Mouse (Mus musculus) embryonic facial prominence, embryonic 12.5 days (tissue): ENCODE data around the gene Klf4. TPM values are rescaled to one million over a fixed set of nuclear protein-coding genes. Genes with fewer than 3 reads are reported as not detected.
A peak's percentile ranks its signal among the peaks of the same experiment; 100 is the strongest.

Experiments used
- ATAC-seq: fragments of 200-750 bp; cut with Nextera tagmentation; 2 replicates; pipeline ENCODE4 v1.8.0; 2017; ENCODE audit not compliant: insufficient number of reproducible peaks, insufficient read depth, low FRiP score, low TSS enrichment
- H3K27ac ChIP-seq: fragments of 300-500 bp; sonication (generic); 2 replicates; pipeline ENCODE4 v1.5.1; 2016; ENCODE audit warnings: mild to moderate bottlenecking
- H3K27me3 ChIP-seq: fragments of 300-500 bp; sonication (generic); 2 replicates; pipeline ENCODE4 v1.6.1; 2016; ENCODE audit warnings: mild to moderate bottlenecking, moderate library complexity
- H3K36me3 ChIP-seq: fragments of 300-500 bp; sonication (generic); 2 replicates; pipeline ENCODE4 v1.6.1; 2016; ENCODE audit warnings: mild to moderate bottlenecking
- H3K4me1 ChIP-seq: fragments of 300-500 bp; sonication (generic); 2 replicates; pipeline ENCODE4 v1.6.1; 2016
- H3K4me2 ChIP-seq: fragments of 300-500 bp; sonication (generic); replicated peaks from 2 replicates; pipeline ENCODE4 v1.6.1; 2016; ENCODE audit warnings: mild to moderate bottlenecking, moderate library complexity
- H3K4me3 ChIP-seq: fragments of 300-500 bp; sonication (generic); 2 replicates; pipeline ENCODE4 v1.5.1; 2016; ENCODE audit warnings: mild to moderate bottlenecking
- H3K9ac ChIP-seq: fragments of 300-500 bp; sonication (generic); 2 replicates; pipeline ENCODE4 v1.6.1; 2016; ENCODE audit warnings: mild to moderate bottlenecking, moderate library complexity
- H3K9me3 ChIP-seq: fragments of 300-500 bp; sonication (generic); 2 replicates; pipeline ENCODE4 v1.6.1; 2016; ENCODE audit warnings: mild to moderate bottlenecking, moderate library complexity
- WGBS: fragments of 180-500 bp; shearing (Covaris S2); methylation state at CpG from one replicate; pipeline ENCODE4 v1.1.7; 2016; 5-methylcytosine and 5-hydroxymethylcytosine counted together
- polyA plus RNA-seq: library from polyadenylated mRNA; unstranded; fragments of >200 nt; fragmentation: Nextera tagmentation; extraction: Ambion mirVana; gene quantifications from 2 replicates; pipeline ENCODE4 v1.2.1, GENCODE M21; 2016

Klf4 gene
- polyA plus RNA-seq, 1 experiment from 2014 or later = 17.7 TPM

GRCm38 (mm10) chr4:55523921-55524320 is 8.3 kb downstream of the Klf4 start:
- no peak overlapping the region for H3K27ac ChIP-seq
- H3K4me1 ChIP-seq = peaks cover 8% of the 10 kb centered on the region; the same call in 1 of the 2 replicates
- WGBS = 69% methylated on average over 4 of the region's 4 CpGs
- no peaks in the 10 kb centered on the region for H3K36me3 ChIP-seq
- H3K4me3 ChIP-seq = no peak overlapping the region
- no peaks in the 10 kb centered on the region for H3K9me3 ChIP-seq
- no peak for ATAC-seq
- H3K9ac ChIP-seq = no peak overlapping the region
- H3K4me2 ChIP-seq = no peak overlapping the region
- no peaks in the 10 kb centered on the region for H3K27me3 ChIP-seq

DNA sequence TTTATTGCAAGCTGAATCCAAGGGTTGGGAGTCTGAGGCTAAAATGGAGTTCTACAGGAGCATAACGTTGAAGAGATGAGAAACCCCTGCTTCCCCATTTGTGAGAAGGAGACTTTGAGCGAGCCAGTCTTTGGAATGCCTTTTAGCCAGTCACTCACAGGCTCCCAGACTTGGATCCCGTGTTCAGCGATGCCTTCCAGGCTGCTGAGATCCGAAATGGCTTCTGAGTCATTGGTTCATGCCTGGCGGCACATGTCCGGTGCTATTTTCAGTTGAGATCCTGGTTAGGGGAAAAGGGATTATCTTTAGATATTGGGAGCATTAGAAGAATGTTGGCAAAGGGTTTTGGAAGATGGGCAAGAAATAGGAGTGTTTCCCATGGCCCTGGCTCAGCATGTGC is 14.8 kb downstream of the Klf4 start:
- Histone ChIP-seq H3K4me2 (no peak overlapping the region), H3K4me1 (peaks cover 5% of the 10 kb centered on the region; the same call in 1 of the 2 replicates), H3K36me3 (no peaks in the 10 kb centered on the region), H3K9ac (no peak overlapping the region), H3K27me3 (0 out of 2 replicates have a peak, but pooled peaks cover 5% of the 10 kb centered on the region), H3K9me3 (no peaks in the 10 kb centered on the region), H3K4me3 (no peak overlapping the region), H3K27ac (no peak overlapping the region)
- 92% methylated on average over 7 of the region's 7 CpGs for WGBS
- no peak for ATAC-seq

DNA sequence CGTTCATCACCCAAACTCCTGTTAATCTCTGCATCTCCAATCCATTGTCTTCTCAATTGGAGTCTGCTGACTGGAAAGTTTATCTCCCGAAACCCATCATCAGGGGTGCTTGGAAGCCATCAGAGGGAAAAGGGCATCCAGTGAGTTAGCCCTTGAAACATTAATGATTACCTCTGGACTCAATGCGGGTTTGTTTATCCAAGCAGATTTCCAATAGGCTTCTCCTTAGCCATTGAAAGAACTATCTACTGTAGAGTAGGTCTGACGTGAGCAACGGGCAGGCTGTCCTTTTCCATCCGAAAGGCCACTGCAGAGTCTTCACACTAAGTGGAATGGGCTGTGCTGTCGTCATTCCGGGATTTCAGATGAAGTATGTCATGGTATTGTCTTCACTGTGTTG is 16.2 kb downstream of the Klf4 start:
- Histone ChIP-seq H3K9me3 (no peaks in the 10 kb centered on the region), H3K36me3 (no peaks in the 10 kb centered on the region), H3K4me2 (no peak overlapping the region), H3K4me3 (no peak overlapping the region), H3K27me3 (0 out of 2 replicates have a peak, but pooled peaks cover 5% of the 10 kb centered on the region), H3K4me1 (peaks cover 5% of the 10 kb centered on the region; the same call in 1 of the 2 replicates), H3K27ac (no peak overlapping the region), H3K9ac (no peak overlapping the region)
- 90% methylated on average over 8 of the region's 8 CpGs for WGBS
- ATAC-seq = no peak

DNA sequence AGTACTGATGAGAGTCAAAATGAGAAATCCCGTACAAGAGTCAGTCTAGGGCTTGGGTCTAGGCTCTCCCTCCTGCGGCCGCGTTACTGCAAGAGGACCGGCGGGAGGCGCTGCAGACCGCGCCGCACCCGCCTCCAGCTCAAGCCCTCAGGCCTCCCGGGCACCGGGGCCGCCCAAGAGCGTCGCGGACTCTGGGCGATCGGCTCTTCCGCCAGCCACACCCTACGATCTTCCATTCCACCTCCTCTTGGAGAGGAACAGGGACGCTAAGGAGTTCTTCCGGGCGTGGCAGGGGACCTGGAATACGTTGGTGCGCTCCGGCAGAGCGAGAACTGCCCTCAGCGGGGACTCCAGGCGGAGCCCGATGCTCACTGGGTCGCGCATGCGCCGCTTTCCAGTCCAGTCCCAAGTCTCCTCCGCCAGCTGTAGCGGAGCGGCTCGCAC is 17.5 kb downstream of the Klf4 start:
- H3K9me3 ChIP-seq = no peaks in the 10 kb centered on the region
- peak overlapping the region; percentile 61 for H3K4me2 ChIP-seq
- 0 out of 2 replicates have a peak, but pooled peaks cover 5% of the 10 kb centered on the region for H3K27me3 ChIP-seq
- H3K4me1 ChIP-seq = peaks cover 5% of the 10 kb centered on the region; the same call in 1 of the 2 replicates
- under 1% methylated on average over 39 of the region's 39 CpGs for WGBS
- H3K36me3 ChIP-seq = no peaks in the 10 kb centered on the region
- peak overlapping the region; percentile 53 for H3K4me3 ChIP-seq
- ATAC-seq = peak; percentile 94
- peak overlapping the region; percentile 70 for H3K9ac ChIP-seq
- peak overlapping the region; percentile 59; the same call in 1 of the 2 replicates for H3K27ac ChIP-seq

GRCm38 (mm10) chr4:55513615-55514279 is 18.5 kb downstream of the Klf4 start:
- H3K9me3 ChIP-seq = no peaks in the 10 kb centered on the region
- WGBS = 83% methylated on average over 7 of the region's 7 CpGs
- H3K27ac ChIP-seq = no peak overlapping the region
- H3K4me1 ChIP-seq = peaks cover 5% of the 10 kb centered on the region; the same call in 1 of the 2 replicates
- no peak overlapping the region for H3K4me2 ChIP-seq
- H3K36me3 ChIP-seq = no peaks in the 10 kb centered on the region
- no peak overlapping the region for H3K4me3 ChIP-seq
- no peak for ATAC-seq
- 0 out of 2 replicates have a peak, but pooled peaks cover 5% of the 10 kb centered on the region for H3K27me3 ChIP-seq
- H3K9ac ChIP-seq = no peak overlapping the region

DNA sequence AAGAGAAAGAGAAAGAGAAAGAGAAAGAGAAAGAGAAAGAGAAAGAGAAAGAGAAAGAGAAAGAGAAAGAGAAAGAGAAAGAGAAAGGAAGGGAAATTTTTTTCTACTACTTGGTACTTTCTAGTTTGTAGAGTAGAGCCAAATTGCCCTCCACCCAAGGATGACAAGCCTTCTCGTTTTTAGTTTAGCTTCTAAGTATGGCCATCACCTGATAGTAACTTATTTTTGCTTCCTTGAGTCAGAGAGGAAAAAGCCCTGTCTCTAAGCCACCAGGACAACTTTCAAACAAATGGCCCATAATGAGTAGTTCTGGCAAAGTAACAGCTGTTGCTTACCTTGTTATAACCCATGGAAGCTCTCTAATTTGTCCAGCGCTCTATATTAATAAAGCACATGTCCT is 20.9 kb downstream of the Klf4 start:
- no peak overlapping the region for H3K27ac ChIP-seq
- H3K4me1 ChIP-seq = peaks cover 5% of the 10 kb centered on the region; the same call in 1 of the 2 replicates
- ATAC-seq = no peak
- H3K9ac ChIP-seq = no peak overlapping the region
- no peak overlapping the region for H3K4me2 ChIP-seq
- WGBS = 77% methylated on average over 2 of the region's 2 CpGs
- no peak overlapping the region for H3K4me3 ChIP-seq
- H3K36me3 ChIP-seq = no peaks in the 10 kb centered on the region
- H3K9me3 ChIP-seq = no peaks in the 10 kb centered on the region
- 0 out of 2 replicates have a peak, but pooled peaks cover 5% of the 10 kb centered on the region for H3K27me3 ChIP-seq

DNA sequence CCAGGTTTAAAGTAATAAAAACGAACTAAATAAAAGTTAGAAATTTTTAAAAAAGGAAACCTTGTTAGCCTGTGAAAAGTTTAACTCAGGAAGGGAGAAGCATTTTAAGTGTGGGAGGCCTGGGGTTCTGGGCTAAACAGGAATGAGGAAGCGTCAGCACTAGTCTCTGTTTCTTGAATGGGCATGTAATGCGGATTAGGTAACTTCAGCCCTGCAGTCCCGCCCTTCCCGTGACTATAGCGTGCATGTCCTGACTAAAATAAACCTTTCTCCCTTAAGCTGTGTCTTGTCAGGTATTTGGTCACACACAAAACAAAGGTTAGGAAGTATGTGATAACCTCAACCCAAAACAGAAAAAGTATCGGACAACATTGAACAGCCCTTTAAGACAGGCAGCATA is 23.6 kb downstream of the Klf4 start:
- Histone ChIP-seq H3K9ac (no peak overlapping the region), H3K9me3 (no peaks in the 10 kb centered on the region), H3K4me2 (no peak overlapping the region), H3K27ac (no peak overlapping the region), H3K4me1 (no peaks in the 10 kb centered on the region), H3K36me3 (no peaks in the 10 kb centered on the region), H3K4me3 (no peak overlapping the region), H3K27me3 (no peaks in the 10 kb centered on the region)
- ATAC-seq = no peak
- 81% methylated on average over 7 of the region's 7 CpGs for WGBS

GRCm38 (mm10) chr4:55498621-55499020 is 33.6 kb downstream of the Klf4 start:
- no peaks in the 10 kb centered on the region for H3K9me3 ChIP-seq
- no peaks in the 10 kb centered on the region for H3K36me3 ChIP-seq
- H3K9ac ChIP-seq = no peak overlapping the region
- no peak for ATAC-seq
- 70% methylated on average over 1 of the region's 1 CpGs for WGBS
- no peak overlapping the region for H3K4me3 ChIP-seq
- no peak overlapping the region for H3K4me2 ChIP-seq
- no peaks in the 10 kb centered on the region for H3K27me3 ChIP-seq
- H3K27ac ChIP-seq = no peak overlapping the region
- H3K4me1 ChIP-seq = no peaks in the 10 kb centered on the region

DNA sequence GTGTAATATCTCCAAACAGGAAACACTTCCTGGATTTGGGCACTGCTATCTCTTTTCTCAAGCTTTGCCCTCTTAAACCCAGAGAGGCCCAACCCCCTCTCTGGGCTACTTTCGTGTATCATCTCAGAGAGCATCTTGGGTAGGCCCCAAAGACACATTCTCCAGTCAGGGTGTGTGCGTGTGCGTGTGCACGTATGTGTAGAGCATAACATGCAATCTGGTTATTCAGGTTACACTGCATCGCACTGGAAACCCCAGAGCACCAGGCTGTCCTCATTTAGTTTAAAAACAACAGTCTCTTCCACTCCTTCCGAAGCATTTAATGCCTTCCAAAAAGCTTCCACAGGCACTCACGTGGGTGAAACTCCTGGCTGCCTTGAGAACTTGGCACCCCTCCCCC is 35.9 kb downstream of the Klf4 start:
- H3K27ac ChIP-seq = no peak overlapping the region
- no peaks in the 10 kb centered on the region for H3K36me3 ChIP-seq
- H3K4me3 ChIP-seq = no peak overlapping the region
- 70% methylated on average over 7 of the region's 7 CpGs for WGBS
- H3K4me1 ChIP-seq = no peaks in the 10 kb centered on the region
- no peak for ATAC-seq
- H3K4me2 ChIP-seq = no peak overlapping the region
- no peak overlapping the region for H3K9ac ChIP-seq
- no peaks in the 10 kb centered on the region for H3K27me3 ChIP-seq
- H3K9me3 ChIP-seq = no peaks in the 10 kb centered on the region

DNA sequence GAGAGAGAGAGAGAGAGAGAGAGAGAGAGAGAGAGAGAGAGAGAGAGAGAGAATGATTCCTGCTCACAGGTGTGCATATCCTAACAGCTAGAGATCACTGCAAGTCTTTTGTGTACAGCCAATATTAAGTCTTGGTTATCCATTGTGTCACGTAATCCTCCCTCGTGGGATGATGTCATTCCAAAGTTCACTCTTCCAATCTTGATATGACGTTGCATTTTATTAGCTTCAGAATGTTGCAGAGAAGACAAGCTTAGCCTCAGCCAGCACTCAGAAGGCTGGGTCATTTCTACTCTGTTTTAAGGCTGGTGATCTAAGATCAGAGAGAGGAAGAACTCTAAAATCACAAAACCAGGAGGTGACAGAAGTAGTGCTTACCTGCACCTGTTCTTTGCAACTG is 39.0 kb downstream of the Klf4 start:
- Histone ChIP-seq H3K27ac (no peak overlapping the region), H3K27me3 (no peaks in the 10 kb centered on the region), H3K9me3 (no peaks in the 10 kb centered on the region), H3K4me2 (no peak overlapping the region), H3K4me1 (no peaks in the 10 kb centered on the region), H3K4me3 (no peak overlapping the region), H3K9ac (no peak overlapping the region), H3K36me3 (no peaks in the 10 kb centered on the region)
- WGBS = 76% methylated on average over 3 of the region's 3 CpGs
- ATAC-seq = no peak

DNA sequence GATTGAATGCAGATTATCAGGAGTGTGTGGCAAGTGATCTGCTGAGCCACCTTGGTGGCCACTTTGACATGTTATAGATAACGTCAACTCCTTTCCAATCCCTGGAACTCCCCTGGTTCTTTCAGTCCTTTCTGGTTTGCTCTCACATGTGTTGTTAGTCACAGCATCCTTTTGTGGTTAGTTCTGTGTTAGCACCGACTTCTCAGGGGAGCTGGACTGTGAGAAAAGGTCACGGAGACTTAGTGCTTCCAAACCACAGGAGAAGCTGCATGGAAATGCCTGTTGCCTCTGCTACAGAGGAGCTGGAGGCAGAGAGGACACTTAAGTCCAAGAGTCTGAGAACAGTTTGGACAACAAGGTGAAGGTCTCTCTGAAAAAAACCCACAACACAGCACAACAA is 42.9 kb downstream of the Klf4 start:
- Histone ChIP-seq H3K36me3 (no peaks in the 10 kb centered on the region), H3K27me3 (no peaks in the 10 kb centered on the region), H3K4me3 (no peak overlapping the region), H3K4me2 (no peak overlapping the region), H3K4me1 (no peaks in the 10 kb centered on the region), H3K9ac (no peak overlapping the region), H3K9me3 (no peaks in the 10 kb centered on the region), H3K27ac (no peak overlapping the region)
- ATAC-seq = no peak
- 72% methylated on average over 3 of the region's 3 CpGs for WGBS

DNA sequence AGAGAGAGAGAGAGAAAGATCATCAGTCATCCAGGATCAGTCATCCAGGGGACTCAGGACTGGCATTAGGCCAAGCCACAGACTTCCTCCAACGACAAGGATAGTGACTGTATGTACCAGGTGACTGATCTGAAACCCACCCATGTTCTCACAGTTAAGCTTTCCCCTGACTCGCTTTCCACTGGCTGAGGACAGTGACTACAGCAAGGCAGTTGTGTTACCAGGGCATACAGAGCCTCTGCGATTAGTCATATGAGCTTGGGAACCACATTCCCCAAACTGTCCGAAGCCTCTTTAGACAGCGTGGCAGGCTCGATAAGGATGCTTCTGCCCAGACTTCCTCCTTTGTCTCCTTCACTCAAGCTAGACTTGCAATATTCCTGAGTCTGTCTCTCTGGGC is 43.7 kb downstream of the Klf4 start:
- no peaks in the 10 kb centered on the region for H3K36me3 ChIP-seq
- no peak overlapping the region for H3K4me2 ChIP-seq
- H3K4me1 ChIP-seq = no peaks in the 10 kb centered on the region
- 81% methylated on average over 6 of the region's 6 CpGs for WGBS
- no peaks in the 10 kb centered on the region for H3K9me3 ChIP-seq
- ATAC-seq = no peak
- no peak overlapping the region for H3K9ac ChIP-seq
- H3K4me3 ChIP-seq = no peak overlapping the region
- H3K27me3 ChIP-seq = no peaks in the 10 kb centered on the region
- H3K27ac ChIP-seq = no peak overlapping the region
